Mouse (Mus musculus) A20 (cell line): ENCODE measurements around the gene Fam111a.

Experiments used
- DNase-seq: peaks from one replicate; pipeline ENCODE4 v3.0.0-alpha.2; 2011; ENCODE audit warnings: low read depth, low spot score

Fam111a gene

GRCm38 (mm10) chr19:12613646-12614045 lies 68.1 kb downstream of the Fam111a start:
- DNase-seq: no peak

GRCm38 (mm10) chr19:12633176-12633575 lies 87.6 kb downstream of the Fam111a start, which contains the start of gene Glyat:
Gene Glyat (plus strand): TSS chr19:12633308.
- no peak for DNase-seq

DNA sequence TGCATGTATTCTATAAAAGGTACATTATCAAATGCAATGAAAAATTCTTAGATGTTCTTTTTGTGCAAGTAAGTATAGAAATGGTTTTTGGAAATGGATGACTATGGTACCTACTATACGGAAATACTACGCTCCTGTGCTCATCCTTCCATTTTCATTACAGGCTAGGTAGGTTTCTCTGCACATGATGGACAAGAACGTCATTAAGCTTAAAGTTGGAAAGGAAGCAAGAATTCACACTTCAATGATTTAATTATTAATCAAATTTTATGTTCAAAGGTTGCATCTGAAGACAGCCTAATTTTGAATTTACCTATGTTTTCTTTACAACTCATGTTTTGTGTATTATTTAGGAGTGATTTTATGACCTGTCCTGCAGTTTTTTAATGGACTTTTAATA lies 88.7 kb downstream of the Fam111a start:
- DNase-seq: no peak

DNA sequence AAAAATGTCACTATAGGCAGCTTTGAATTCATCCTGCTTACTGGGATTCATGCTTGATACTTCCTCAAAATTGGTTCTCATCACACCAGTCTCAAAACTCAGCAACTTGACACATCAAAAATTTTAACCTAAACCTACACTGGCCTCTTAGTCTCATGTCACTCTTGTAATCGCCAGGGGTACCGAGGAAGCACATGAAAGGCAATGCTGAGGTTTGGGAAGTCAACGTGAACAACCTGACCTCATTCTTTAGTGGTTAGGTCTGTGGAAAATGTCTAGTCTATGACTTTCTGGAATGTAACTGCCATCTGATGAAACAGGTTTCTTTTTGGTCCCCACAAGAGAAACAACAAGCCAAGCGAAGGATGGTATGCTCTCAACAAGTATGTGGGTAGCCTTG lies 89.4 kb downstream of the Fam111a start:
- DNase-seq: no peak

DNA sequence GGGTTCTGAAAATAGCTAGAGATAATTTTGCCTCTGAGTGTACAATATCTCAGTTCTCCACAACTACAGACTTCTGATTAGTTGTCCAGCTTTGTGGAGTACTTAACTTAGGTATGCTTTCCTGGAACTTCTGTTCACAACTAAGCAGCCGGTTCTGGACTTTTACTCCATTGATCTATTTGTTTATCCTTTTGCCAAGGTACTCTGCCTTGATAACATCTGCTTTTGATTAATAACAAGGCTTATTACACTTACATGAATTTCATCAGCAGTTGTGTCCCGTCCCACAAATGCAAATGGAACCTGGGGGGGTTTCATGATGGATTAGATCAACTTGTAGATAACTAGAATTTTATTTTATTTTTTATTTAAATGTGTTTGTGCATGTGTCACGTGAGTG lies 91.3 kb downstream of the Fam111a start:
- no peak for DNase-seq

- no peak for DNase-seq
Observed at GRCm38 (mm10) chr19:12638049-12638448, 92.5 kb downstream of the Fam111a start.
